Mouse (Mus musculus): ENCODE measurements around the gene Fam118b. TPM values are rescaled to one million over a fixed set of nuclear protein-coding genes. Genes with fewer than 3 reads are reported as not detected.

Gene Fam118b
- polyA plus RNA-seq, 1 experiment from 2014 or later, result 38.5 TPM

GRCm38 (mm10) chr9:35278451-35278850 is 10.8 kb upstream of the Fam118b start:
- Histone ChIP-seq H3K27me3 (ENCODE audit: control insufficient read depth, insufficient read depth, low read length) (no peaks in the 10 kb centered on the region), H3K4me1 (ENCODE audit: control insufficient read depth, insufficient read depth, low read length) (peaks cover 9% of the 10 kb centered on the region; the same call in 1 of the 2 replicates), H3K9me3 (ENCODE audit: control insufficient read depth, low read length) (no peaks in the 10 kb centered on the region), H3K4me3 (ENCODE audit: low read length) (no peak overlapping the region), H3K27ac (ENCODE audit: low read depth, low read length) (no peak overlapping the region), H3K9ac (ENCODE audit: low read depth, low read length) (no peak overlapping the region), H3K4me2 (replicated peaks; ENCODE audit: low read depth, low read length) (no peak overlapping the region), H3K36me3 (ENCODE audit: control insufficient read depth, insufficient read depth, low read length) (peaks cover 39% of the 10 kb centered on the region)
- 94% methylated on average over 4 of the region's 4 CpGs for WGBS
- ATAC-seq (ENCODE audit: low FRiP score, low TSS enrichment), result no peak

- peaks cover 44% of the 10 kb centered on the region for H3K36me3 ChIP-seq (ENCODE audit: control insufficient read depth, insufficient read depth, low read length)
- no peaks in the 10 kb centered on the region for H3K9me3 ChIP-seq (ENCODE audit: control insufficient read depth, low read length)
These were observed 10.3 kb upstream of the Fam118b start for GRCm38 (mm10) chr9:35277855-35278365.

GRCm38 (mm10) chr9:35267976-35268715 is 541 bp upstream of the Fam118b start:
- Histone ChIP-seq H3K27ac (ENCODE audit: low read depth, low read length) (no peak overlapping the region), H3K4me1 (ENCODE audit: control insufficient read depth, insufficient read depth, low read length) (peaks cover 15% of the 10 kb centered on the region), H3K9me3 (ENCODE audit: control insufficient read depth, low read length) (no peaks in the 10 kb centered on the region), H3K4me2 (replicated peaks; ENCODE audit: low read depth, low read length) (peak overlapping the region; percentile 59), H3K9ac (ENCODE audit: low read depth, low read length) (peak overlapping the region; percentile 53), H3K27me3 (ENCODE audit: control insufficient read depth, insufficient read depth, low read length) (no peaks in the 10 kb centered on the region), H3K4me3 (ENCODE audit: low read length) (peak overlapping the region; percentile 52), H3K36me3 (ENCODE audit: control insufficient read depth, insufficient read depth, low read length) (peaks cover 22% of the 10 kb centered on the region)
- ATAC-seq (ENCODE audit: low FRiP score, low TSS enrichment), result peak; percentile 48
- 1% methylated on average over 21 of the region's 21 CpGs for WGBS

More at GRCm38 (mm10) chr9:35277855-35278365, 10.3 kb upstream of the Fam118b start:
- no peaks in the 10 kb centered on the region for H3K27me3 ChIP-seq (ENCODE audit: control insufficient read depth, insufficient read depth, low read length)
- no peak overlapping the region for H3K27ac ChIP-seq (ENCODE audit: low read depth, low read length)
- WGBS, result 86% methylated on average over 3 of the region's 3 CpGs
- H3K4me1 ChIP-seq (ENCODE audit: control insufficient read depth, insufficient read depth, low read length), result peaks cover 4% of the 10 kb centered on the region; the same call in 1 of the 2 replicates
- no peak overlapping the region for H3K4me3 ChIP-seq (ENCODE audit: low read length)
- no peak for ATAC-seq (ENCODE audit: low FRiP score, low TSS enrichment)
- no peak overlapping the region for H3K9ac ChIP-seq (ENCODE audit: low read depth, low read length)
- H3K4me2 ChIP-seq (replicated peaks; ENCODE audit: low read depth, low read length), result no peak overlapping the region

- no peak for ATAC-seq (ENCODE audit: low FRiP score, low TSS enrichment)
- H3K9ac ChIP-seq (ENCODE audit: low read depth, low read length), result no peak overlapping the region
- 60% methylated on average over 3 of the region's 3 CpGs for WGBS
These were observed 3.1 kb downstream of the Fam118b start for GRCm38 (mm10) chr9:35264509-35264908.

GRCm38 (mm10) chr9:35263431-35263830 is 4.2 kb downstream of the Fam118b start:
- no peak overlapping the region for H3K4me3 ChIP-seq (ENCODE audit: low read length)
- H3K4me2 ChIP-seq (replicated peaks; ENCODE audit: low read depth, low read length), result no peak overlapping the region
- no peak overlapping the region for H3K27ac ChIP-seq (ENCODE audit: low read depth, low read length)
- ATAC-seq (ENCODE audit: low FRiP score, low TSS enrichment), result no peak
- no peaks in the 10 kb centered on the region for H3K27me3 ChIP-seq (ENCODE audit: control insufficient read depth, insufficient read depth, low read length)
- peaks cover 11% of the 10 kb centered on the region for H3K4me1 ChIP-seq (ENCODE audit: control insufficient read depth, insufficient read depth, low read length)
- 92% methylated on average over 2 of the region's 2 CpGs for WGBS
- no peaks in the 10 kb centered on the region for H3K9me3 ChIP-seq (ENCODE audit: control insufficient read depth, low read length)
- no peak overlapping the region for H3K9ac ChIP-seq (ENCODE audit: low read depth, low read length)
- no peaks in the 10 kb centered on the region for H3K36me3 ChIP-seq (ENCODE audit: control insufficient read depth, insufficient read depth, low read length)

More at GRCm38 (mm10) chr9:35264509-35264908, 3.1 kb downstream of the Fam118b start:
- H3K9me3 ChIP-seq (ENCODE audit: control insufficient read depth, low read length), result no peaks in the 10 kb centered on the region
- no peaks in the 10 kb centered on the region for H3K27me3 ChIP-seq (ENCODE audit: control insufficient read depth, insufficient read depth, low read length)
- no peak overlapping the region for H3K4me3 ChIP-seq (ENCODE audit: low read length)
- H3K4me2 ChIP-seq (replicated peaks; ENCODE audit: low read depth, low read length), result no peak overlapping the region
- peaks cover 15% of the 10 kb centered on the region for H3K4me1 ChIP-seq (ENCODE audit: control insufficient read depth, insufficient read depth, low read length)
- no peaks in the 10 kb centered on the region; the same call in 1 of the 2 replicates for H3K36me3 ChIP-seq (ENCODE audit: control insufficient read depth, insufficient read depth, low read length)
- H3K27ac ChIP-seq (ENCODE audit: low read depth, low read length), result no peak overlapping the region

- Histone ChIP-seq H3K4me2 (replicated peaks; ENCODE audit: low read depth, low read length) (no peak overlapping the region), H3K9me3 (ENCODE audit: control insufficient read depth, low read length) (no peaks in the 10 kb centered on the region), H3K4me3 (ENCODE audit: low read length) (no peak overlapping the region), H3K27ac (ENCODE audit: low read depth, low read length) (no peak overlapping the region), H3K36me3 (ENCODE audit: control insufficient read depth, insufficient read depth, low read length) (no peaks in the 10 kb centered on the region), H3K27me3 (ENCODE audit: control insufficient read depth, insufficient read depth, low read length) (no peaks in the 10 kb centered on the region), H3K9ac (ENCODE audit: low read depth, low read length) (no peak overlapping the region), H3K4me1 (ENCODE audit: control insufficient read depth, insufficient read depth, low read length) (peaks cover 8% of the 10 kb centered on the region)
- whole genome bisulfite sequencing, result 77% methylated on average over 4 of the region's 4 CpGs
- no peak for ATAC-seq (ENCODE audit: low FRiP score, low TSS enrichment)
These were observed 5.2 kb downstream of the Fam118b start for GRCm38 (mm10) chr9:35262418-35262817.

- H3K4me2 ChIP-seq (replicated peaks; ENCODE audit: low read depth, low read length), result no peak overlapping the region
- no peak overlapping the region for H3K9ac ChIP-seq (ENCODE audit: low read depth, low read length)
- H3K9me3 ChIP-seq (ENCODE audit: control insufficient read depth, low read length), result no peaks in the 10 kb centered on the region
- no peak overlapping the region for H3K4me3 ChIP-seq (ENCODE audit: low read length)
- H3K27ac ChIP-seq (ENCODE audit: low read depth, low read length), result no peak overlapping the region
- no peaks in the 10 kb centered on the region for H3K4me1 ChIP-seq (ENCODE audit: control insufficient read depth, insufficient read depth, low read length)
- H3K27me3 ChIP-seq (ENCODE audit: control insufficient read depth, insufficient read depth, low read length), result no peaks in the 10 kb centered on the region
- ATAC-seq (ENCODE audit: low FRiP score, low TSS enrichment), result no peak
- 94% methylated on average over 7 of the region's 7 CpGs for WGBS
- no peaks in the 10 kb centered on the region for H3K36me3 ChIP-seq (ENCODE audit: control insufficient read depth, insufficient read depth, low read length)
These were observed 10.2 kb downstream of the Fam118b start for GRCm38 (mm10) chr9:35257365-35257764.

GRCm38 (mm10) chr9:35249476-35249875 is 18.1 kb downstream of the Fam118b start:
- ATAC-seq (ENCODE audit: low FRiP score, low TSS enrichment), result no peak
- H3K36me3 ChIP-seq (ENCODE audit: control insufficient read depth, insufficient read depth, low read length), result no peaks in the 10 kb centered on the region
- no peak overlapping the region for H3K9ac ChIP-seq (ENCODE audit: low read depth, low read length)

GRCm38 (mm10) chr9:35247405-35247804 is 20.2 kb downstream of the Fam118b start:
- Histone ChIP-seq H3K9me3 (ENCODE audit: control insufficient read depth, low read length) (no peaks in the 10 kb centered on the region), H3K4me1 (ENCODE audit: control insufficient read depth, insufficient read depth, low read length) (peaks cover 10% of the 10 kb centered on the region; the same call in 1 of the 2 replicates), H3K27me3 (ENCODE audit: control insufficient read depth, insufficient read depth, low read length) (no peaks in the 10 kb centered on the region), H3K4me2 (replicated peaks; ENCODE audit: low read depth, low read length) (no peak overlapping the region), H3K4me3 (ENCODE audit: low read length) (no peak overlapping the region), H3K36me3 (ENCODE audit: control insufficient read depth, insufficient read depth, low read length) (no peaks in the 10 kb centered on the region), H3K27ac (ENCODE audit: low read depth, low read length) (no peak overlapping the region), H3K9ac (ENCODE audit: low read depth, low read length) (no peak overlapping the region)
- 95% methylated on average over 2 of the region's 2 CpGs for WGBS
- no peak for ATAC-seq (ENCODE audit: low FRiP score, low TSS enrichment)

More at GRCm38 (mm10) chr9:35249476-35249875, 18.1 kb downstream of the Fam118b start:
- Histone ChIP-seq H3K4me2 (replicated peaks; ENCODE audit: low read depth, low read length) (no peak overlapping the region), H3K4me3 (ENCODE audit: low read length) (no peak overlapping the region), H3K4me1 (ENCODE audit: control insufficient read depth, insufficient read depth, low read length) (peaks cover 10% of the 10 kb centered on the region; the same call in 1 of the 2 replicates), H3K27ac (ENCODE audit: low read depth, low read length) (no peak overlapping the region), H3K27me3 (ENCODE audit: control insufficient read depth, insufficient read depth, low read length) (no peaks in the 10 kb centered on the region), H3K9me3 (ENCODE audit: control insufficient read depth, low read length) (no peaks in the 10 kb centered on the region)

Measured in kidney, embryonic 14.5 days (tissue).